Mouse (Mus musculus): ENCODE measurements at regions not wholly inside any gene's neighbourhood (a gene's known extent, or its start where the extent isn't known, plus 50 kb on each side); places are given as distances from the start of the nearest gene placed in this dataset.
"Not testable (repeated sequence)": the region's sequence is repeated elsewhere in the genome, so short reads cannot be mapped to it uniquely, and the experiment has no call there.

- Histone ChIP-seq H3K9ac (ENCODE audit: low read depth, low read length, severe bottlenecking) (no peak overlapping the region), H3K9me3 (ENCODE audit: control insufficient read depth, low read length) (no peaks in the 10 kb centered on the region), H3K4me2 (replicated peaks; ENCODE audit: low read depth, low read length, severe bottlenecking) (no peak overlapping the region), H3K27ac (replicated peaks; ENCODE audit: low read depth, low read length) (no peak overlapping the region), H3K27me3 (ENCODE audit: control insufficient read depth, insufficient read depth, low read length) (no peaks in the 10 kb centered on the region), H3K36me3 (ENCODE audit: control insufficient read depth, insufficient read depth, low read length) (no peaks in the 10 kb centered on the region), H3K4me1 (ENCODE audit: control insufficient read depth, insufficient read depth, low read length) (no peaks in the 10 kb centered on the region), H3K4me3 (replicated peaks; ENCODE audit: low read length) (no peak overlapping the region)
- TF ChIP-seq POLR2A (IDR thresholded peaks at IDR 0.05; ENCODE audit: borderline replicate concordance, extremely low read depth, insufficient read depth, insufficient read length), result no peak
- ATAC-seq (ENCODE audit: low FRiP score, low read depth), result no peak
- DNase-seq (ENCODE audit: low spot score), result no peak
- WGBS, result 90% methylated on average over 9 of the region's 9 CpGs
Measured at GRCm38 (mm10) chr8:78118493-78118892, 94.6 kb upstream of the Ttc29 start.

GRCm38 (mm10) chr8:78119682-78120081, 93.4 kb upstream of the Ttc29 start:
- no peak overlapping the region for H3K4me2 ChIP-seq (replicated peaks; ENCODE audit: low read depth, low read length, severe bottlenecking)
- H3K4me3 ChIP-seq (replicated peaks; ENCODE audit: low read length), result no peak overlapping the region
- H3K9ac ChIP-seq (ENCODE audit: low read depth, low read length, severe bottlenecking), result no peak overlapping the region
- no peaks in the 10 kb centered on the region for H3K4me1 ChIP-seq (ENCODE audit: control insufficient read depth, insufficient read depth, low read length)
- ATAC-seq (ENCODE audit: low FRiP score, low read depth) (no peak), DNase-seq (ENCODE audit: low spot score) (no peak)
- H3K36me3 ChIP-seq (ENCODE audit: control insufficient read depth, insufficient read depth, low read length), result no peaks in the 10 kb centered on the region
- no peaks in the 10 kb centered on the region for H3K27me3 ChIP-seq (ENCODE audit: control insufficient read depth, insufficient read depth, low read length)
- WGBS, result 56% methylated on average over 11 of the region's 11 CpGs
- no peaks in the 10 kb centered on the region for H3K9me3 ChIP-seq (ENCODE audit: control insufficient read depth, low read length)
- H3K27ac ChIP-seq (replicated peaks; ENCODE audit: low read depth, low read length), result no peak overlapping the region
- no peak for TF ChIP-seq POLR2A (IDR thresholded peaks at IDR 0.05; ENCODE audit: borderline replicate concordance, extremely low read depth, insufficient read depth, insufficient read length)

DNA sequence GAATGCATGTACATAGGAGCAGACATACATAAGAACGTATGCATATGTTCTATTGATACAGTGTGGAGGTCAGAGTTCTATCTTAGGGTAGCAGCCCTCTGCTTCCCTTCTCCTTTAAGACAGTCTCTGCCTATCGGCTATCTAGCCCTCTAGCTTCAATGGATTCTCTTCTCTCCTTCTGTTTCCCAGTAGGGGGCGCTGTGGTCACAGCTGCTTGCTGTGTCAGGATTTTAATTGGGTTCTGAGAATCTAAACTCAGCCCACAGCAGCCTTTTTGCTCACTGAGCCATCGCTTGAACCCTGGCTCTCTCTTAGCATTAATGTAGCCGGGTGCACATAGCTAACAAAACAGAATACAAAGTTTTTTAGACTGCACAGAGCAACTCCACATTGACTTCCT, 88.8 kb upstream of the Ttc29 start:
- ATAC-seq (ENCODE audit: low FRiP score, low read depth), result no peak
- H3K9me3 ChIP-seq (ENCODE audit: control insufficient read depth, low read length), result no peaks in the 10 kb centered on the region

DNA sequence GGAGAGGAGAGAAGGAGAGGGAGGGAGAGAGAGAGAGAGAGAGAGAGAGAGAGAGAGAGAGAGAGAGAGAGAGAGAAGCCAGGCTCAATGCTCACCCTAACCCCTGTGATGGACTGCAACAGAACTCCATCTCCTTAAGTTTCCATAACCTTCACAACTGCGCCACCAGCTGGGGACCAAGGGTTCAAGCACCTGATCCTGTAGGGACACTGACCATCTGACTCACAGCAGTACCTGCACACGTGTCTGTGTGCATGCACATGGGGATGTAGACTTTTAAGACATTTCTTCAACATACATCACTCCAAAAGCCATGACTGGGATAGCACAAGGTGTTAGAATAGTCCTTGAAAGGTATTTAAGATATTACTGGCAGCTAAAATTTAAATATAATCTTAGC, 85.2 kb upstream of the Ttc29 start:
- Histone ChIP-seq H3K9ac (ENCODE audit: low read depth, low read length, severe bottlenecking) (no peak overlapping the region), H3K4me3 (replicated peaks; ENCODE audit: low read length) (no peak overlapping the region), H3K27ac (replicated peaks; ENCODE audit: low read depth, low read length) (no peak overlapping the region), H3K27me3 (ENCODE audit: control insufficient read depth, insufficient read depth, low read length) (no peaks in the 10 kb centered on the region), H3K9me3 (ENCODE audit: control insufficient read depth, low read length) (no peaks in the 10 kb centered on the region), H3K4me2 (replicated peaks; ENCODE audit: low read depth, low read length, severe bottlenecking) (no peak overlapping the region), H3K36me3 (ENCODE audit: control insufficient read depth, insufficient read depth, low read length) (no peaks in the 10 kb centered on the region), H3K4me1 (ENCODE audit: control insufficient read depth, insufficient read depth, low read length) (no peaks in the 10 kb centered on the region)
- TF ChIP-seq POLR2A (IDR thresholded peaks at IDR 0.05; ENCODE audit: borderline replicate concordance, extremely low read depth, insufficient read depth, insufficient read length), result no peak
- ATAC-seq (ENCODE audit: low FRiP score, low read depth) (no peak), DNase-seq (ENCODE audit: low spot score) (no peak)
- WGBS, result 18% methylated on average over 2 of the region's 2 CpGs

More for the DNA sequence above, 88.8 kb upstream of the Ttc29 start:
- H3K4me3 ChIP-seq (replicated peaks; ENCODE audit: low read length), result no peak overlapping the region
- 57% methylated on average over 5 of the region's 5 CpGs for WGBS
- H3K27me3 ChIP-seq (ENCODE audit: control insufficient read depth, insufficient read depth, low read length), result no peaks in the 10 kb centered on the region
- no peak overlapping the region for H3K9ac ChIP-seq (ENCODE audit: low read depth, low read length, severe bottlenecking)
- no peak overlapping the region for H3K4me2 ChIP-seq (replicated peaks; ENCODE audit: low read depth, low read length, severe bottlenecking)
- DNase-seq (ENCODE audit: low spot score), result no peak
- no peaks in the 10 kb centered on the region for H3K4me1 ChIP-seq (ENCODE audit: control insufficient read depth, insufficient read depth, low read length)
- no peak for TF ChIP-seq POLR2A (IDR thresholded peaks at IDR 0.05; ENCODE audit: borderline replicate concordance, extremely low read depth, insufficient read depth, insufficient read length)
- H3K36me3 ChIP-seq (ENCODE audit: control insufficient read depth, insufficient read depth, low read length), result no peaks in the 10 kb centered on the region
- no peak overlapping the region for H3K27ac ChIP-seq (replicated peaks; ENCODE audit: low read depth, low read length)

DNA sequence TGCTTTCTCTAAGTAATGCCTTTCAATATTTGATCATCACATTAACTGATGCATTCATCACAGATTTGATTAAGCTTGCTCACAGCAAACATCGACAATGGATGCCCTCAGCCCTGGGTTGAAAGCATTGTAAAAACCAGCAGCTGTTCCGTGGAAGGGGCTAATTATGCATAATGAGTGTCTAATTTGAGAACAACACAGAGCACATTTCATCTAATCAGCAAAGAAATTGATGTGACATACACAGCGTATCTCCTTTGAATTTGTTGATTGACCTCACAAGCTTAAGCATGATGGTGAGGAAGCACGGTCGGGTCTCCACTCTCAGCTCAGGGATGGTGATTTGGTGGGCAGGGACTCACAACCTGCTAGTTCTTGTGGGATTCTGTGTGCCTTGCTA, 84.0 kb upstream of the Ttc29 start:
- no peaks in the 10 kb centered on the region for H3K9me3 ChIP-seq (ENCODE audit: control insufficient read depth, low read length)
- H3K4me1 ChIP-seq (ENCODE audit: control insufficient read depth, insufficient read depth, low read length), result no peaks in the 10 kb centered on the region
- no peak overlapping the region for H3K4me2 ChIP-seq (replicated peaks; ENCODE audit: low read depth, low read length, severe bottlenecking)
- no peak for ATAC-seq (ENCODE audit: low FRiP score, low read depth)
- H3K9ac ChIP-seq (ENCODE audit: low read depth, low read length, severe bottlenecking), result no peak overlapping the region
- H3K27ac ChIP-seq (replicated peaks; ENCODE audit: low read depth, low read length), result no peak overlapping the region
- H3K27me3 ChIP-seq (ENCODE audit: control insufficient read depth, insufficient read depth, low read length), result no peaks in the 10 kb centered on the region
- WGBS, result 63% methylated on average over 5 of the region's 5 CpGs
- H3K36me3 ChIP-seq (ENCODE audit: control insufficient read depth, insufficient read depth, low read length), result no peaks in the 10 kb centered on the region
- no peak for DNase-seq (ENCODE audit: low spot score)
- no peak overlapping the region for H3K4me3 ChIP-seq (replicated peaks; ENCODE audit: low read length)
- TF ChIP-seq POLR2A (IDR thresholded peaks at IDR 0.05; ENCODE audit: borderline replicate concordance, extremely low read depth, insufficient read depth, insufficient read length), result no peak

GRCm38 (mm10) chr8:78139514-78139913, 73.6 kb upstream of the Ttc29 start:
- WGBS, result 49% methylated on average over 13 of the region's 15 CpGs
- not testable (repeated sequence) for H3K9me3 ChIP-seq (ENCODE audit: control insufficient read depth, low read length); DNase-seq (ENCODE audit: low spot score); H3K9ac ChIP-seq (ENCODE audit: low read depth, low read length, severe bottlenecking); H3K4me3 ChIP-seq (replicated peaks; ENCODE audit: low read length); H3K27ac ChIP-seq (replicated peaks; ENCODE audit: low read depth, low read length); H3K4me2 ChIP-seq (replicated peaks; ENCODE audit: low read depth, low read length, severe bottlenecking); H3K4me1 ChIP-seq (ENCODE audit: control insufficient read depth, insufficient read depth, low read length); H3K36me3 ChIP-seq (ENCODE audit: control insufficient read depth, insufficient read depth, low read length); H3K27me3 ChIP-seq (ENCODE audit: control insufficient read depth, insufficient read depth, low read length); ATAC-seq (ENCODE audit: low FRiP score, low read depth)

Data from limb, embryonic 14.5 days (tissue).